Mouse (Mus musculus) adipocyte (in vitro differentiated cells): ENCODE measurements around the gene Olfml2a.

Experiments
- DNase-seq: peaks from one replicate; pipeline ENCODE4 v3.0.0-alpha.2; 2016; ENCODE audit warnings: low spot score

Olfml2a gene

DNA sequence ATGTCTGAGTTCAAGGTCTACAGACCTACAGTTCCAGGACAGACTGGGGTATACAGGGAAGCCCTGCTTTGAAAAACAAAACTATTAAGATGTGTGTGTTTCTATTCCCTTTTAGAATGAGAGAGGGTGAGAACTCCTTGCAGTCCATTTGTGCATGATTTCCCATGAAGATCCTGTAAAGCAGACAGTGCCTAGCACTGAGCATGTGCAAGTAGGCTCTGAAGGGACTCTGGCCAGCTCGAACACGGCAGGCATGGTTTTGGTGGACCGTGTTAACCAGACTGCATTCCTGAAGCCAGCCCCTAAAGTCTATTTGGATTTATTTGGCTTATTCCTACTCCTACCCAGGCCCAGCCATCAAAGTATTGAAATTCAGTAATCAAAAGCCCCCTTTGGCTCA lies 80.2 kb downstream of the Olfml2a start:
- DNase-seq = no peak

DNA sequence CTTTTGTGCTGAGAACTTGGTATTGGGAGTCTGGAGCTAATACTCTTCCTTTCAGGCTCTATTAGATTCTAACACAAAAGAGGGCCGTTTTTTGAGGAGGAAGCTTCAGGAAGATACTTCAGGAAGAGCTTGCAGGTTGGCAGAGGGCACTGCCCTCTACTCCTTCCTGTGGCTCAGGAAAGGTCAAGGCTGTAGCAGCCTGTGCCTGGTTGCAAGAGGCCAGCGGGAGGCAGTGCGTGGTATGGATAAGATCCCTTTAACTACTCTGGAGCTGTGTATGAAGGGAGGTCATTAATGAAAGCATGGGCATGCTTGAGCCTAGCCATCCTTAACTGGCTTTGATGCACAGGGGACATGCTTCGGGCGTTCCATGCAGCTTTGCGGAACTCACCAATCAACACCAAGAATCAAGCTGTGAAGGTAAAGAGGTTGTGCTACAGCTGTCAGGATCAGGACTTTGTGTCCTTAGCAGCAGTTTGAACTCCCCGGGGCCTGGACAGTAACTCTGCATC lies 81.0 kb downstream of the Olfml2a start:
- DNase-seq = no peak
